Mouse (Mus musculus): ENCODE results near the gene Jund.

Gene Jund

DNA sequence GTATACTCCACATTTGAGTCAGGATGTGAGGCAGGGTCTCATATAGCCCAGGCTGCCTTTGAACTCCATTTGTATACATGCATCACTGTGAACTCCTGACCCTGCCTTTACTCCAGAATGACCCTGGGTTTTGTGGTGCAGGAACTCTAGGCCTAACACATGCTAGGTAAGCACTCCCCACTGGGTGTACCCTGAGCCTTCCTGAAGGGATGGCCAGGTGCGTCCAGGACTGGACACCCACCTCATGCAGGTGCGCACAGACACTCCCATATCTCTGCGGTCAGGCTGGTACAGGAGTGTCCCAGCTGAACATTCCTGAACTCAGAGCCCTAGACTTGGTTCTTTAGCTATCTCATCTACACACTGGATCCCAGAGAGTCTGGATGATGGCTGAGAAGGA is 24.6 kb upstream of the Jund start:
- DNase-seq (ENCODE audit: extremely low read depth, low read depth) = no peak

DNA sequence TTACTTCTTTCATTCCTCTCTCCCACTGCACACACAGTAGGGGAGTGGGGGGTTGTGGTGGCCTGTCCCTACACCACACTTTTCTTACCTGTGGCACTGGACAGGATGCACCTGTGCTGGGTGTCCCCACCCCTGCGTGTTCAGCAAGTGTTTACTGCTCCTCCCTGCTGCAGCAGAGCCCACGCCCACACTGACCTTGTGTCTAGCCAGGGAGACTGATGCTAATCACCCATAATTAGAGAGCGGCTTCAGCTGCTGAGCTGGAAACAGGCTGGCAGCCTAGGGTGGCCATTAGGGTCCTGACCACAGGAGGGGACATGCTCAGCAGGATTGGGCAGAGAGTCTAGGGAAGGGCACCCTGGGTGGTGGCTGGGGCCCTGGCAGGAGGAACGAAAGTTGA is 24.0 kb upstream of the Jund start:
- DNase-seq (ENCODE audit: extremely low read depth, low read depth) = no peak

DNA sequence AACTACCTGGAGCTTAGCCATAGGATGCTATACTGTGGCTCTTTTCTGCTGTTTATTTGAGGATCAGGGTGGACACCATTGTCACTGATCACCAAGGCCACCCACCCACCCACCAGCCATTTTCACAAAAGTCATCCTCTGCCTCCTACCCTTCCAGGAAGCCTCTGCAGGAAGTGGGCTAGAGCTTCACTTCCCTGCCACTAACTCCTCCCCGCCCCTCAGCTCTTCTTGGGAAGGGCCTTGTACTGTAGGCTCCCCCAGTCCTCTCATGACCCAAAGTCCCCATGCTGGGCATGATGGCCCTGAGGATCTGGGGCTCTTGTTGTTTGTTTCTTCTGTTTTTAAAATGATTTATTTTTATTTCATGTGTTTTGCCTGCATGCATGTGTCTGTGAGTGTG is 23.4 kb upstream of the Jund start:
- DNase-seq (ENCODE audit: extremely low read depth, low read depth) = no peak

DNA sequence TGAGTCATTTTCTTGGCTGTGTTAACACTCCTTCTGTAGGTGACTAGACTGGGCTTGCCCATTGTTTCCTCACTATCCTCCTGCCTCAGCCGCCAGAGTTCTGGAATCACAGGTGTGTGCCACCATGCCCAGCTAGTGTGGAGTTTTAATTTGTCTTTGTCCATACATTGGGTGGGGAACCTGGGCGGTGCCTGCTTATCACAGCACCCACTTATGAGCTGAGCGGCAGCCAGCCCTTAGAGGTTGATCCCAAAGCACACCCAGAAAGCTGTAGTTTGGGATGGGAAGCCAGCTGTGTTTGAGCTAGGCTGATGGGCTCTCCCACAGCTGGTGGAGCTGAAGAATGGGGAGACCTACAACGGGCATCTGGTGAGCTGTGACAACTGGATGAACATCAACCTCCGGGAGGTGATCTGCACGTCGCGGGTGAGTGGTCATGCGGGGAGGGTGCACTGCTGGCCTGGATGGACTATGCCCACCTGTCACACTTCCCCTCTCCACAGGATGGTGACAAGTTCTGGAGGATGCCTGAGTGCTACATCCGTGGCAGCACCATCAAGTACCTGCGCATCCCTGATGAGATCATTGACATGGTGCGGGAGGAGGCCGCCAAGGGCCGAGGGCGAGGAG is 21.2 kb upstream of the Jund start:
- DNase-seq (ENCODE audit: extremely low read depth, low read depth) = no peak

DNA sequence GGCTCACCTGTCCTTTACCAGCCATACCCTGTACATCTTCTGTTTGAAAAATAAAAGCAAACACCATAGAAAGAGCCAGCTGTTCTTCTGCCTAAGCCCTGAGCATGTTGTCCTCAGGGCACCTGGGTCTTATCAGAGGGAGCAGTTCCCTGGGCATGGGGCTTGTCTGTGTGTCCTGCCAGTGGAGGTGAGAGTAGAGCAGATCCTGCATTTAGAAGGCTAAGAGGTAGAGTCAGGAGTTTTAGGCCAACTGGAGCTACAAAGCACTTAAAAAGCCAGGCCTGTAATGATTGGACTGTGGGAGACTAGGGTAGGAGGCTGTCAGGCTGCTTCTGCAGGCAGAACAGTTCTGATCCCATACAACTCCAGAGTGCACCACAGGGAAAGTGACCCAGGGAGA is 20.1 kb upstream of the Jund start:
- DNase-seq (ENCODE audit: extremely low read depth, low read depth) = no peak

DNA sequence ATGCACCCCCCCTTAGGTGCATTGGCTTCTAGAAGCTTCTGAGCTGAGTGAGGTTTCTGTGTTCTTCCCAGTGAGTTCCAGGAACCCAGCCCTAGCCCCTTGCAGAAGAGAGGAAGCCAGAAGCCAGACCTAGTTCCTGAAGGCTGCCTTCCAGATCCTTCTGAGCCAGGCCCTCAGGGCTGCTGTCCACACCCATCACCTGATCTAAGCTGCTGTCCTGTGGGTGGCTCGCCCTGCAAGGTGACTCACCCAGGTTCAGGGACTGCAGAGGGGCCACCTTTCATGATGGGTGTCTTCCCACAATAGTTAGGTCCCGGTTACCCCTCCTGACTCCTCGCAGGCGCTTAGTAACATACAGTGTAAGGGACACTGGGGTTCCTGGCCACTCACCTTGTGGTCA is 19.3 kb upstream of the Jund start:
- no peak for DNase-seq (ENCODE audit: extremely low read depth, low read depth)

DNA sequence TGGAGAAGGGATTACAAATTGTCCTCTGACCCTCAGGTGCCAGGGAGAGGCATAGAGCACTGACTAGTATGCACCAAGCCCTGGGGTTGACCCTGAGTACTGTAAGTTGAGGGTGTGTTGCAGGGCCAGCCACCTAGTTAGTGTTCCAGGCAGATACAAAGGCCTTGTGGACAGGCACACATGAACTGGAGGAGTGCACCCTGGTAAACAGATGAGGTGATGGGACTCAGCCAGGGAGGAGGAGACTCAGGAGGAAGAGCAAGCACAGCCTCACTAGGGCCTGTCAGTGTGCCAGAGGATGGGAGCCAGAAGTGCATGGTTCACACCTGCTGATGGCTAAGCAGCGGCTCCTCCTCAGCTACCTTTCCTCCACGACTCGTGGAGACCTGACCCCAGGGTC is 18.7 kb upstream of the Jund start:
- no peak for DNase-seq (ENCODE audit: extremely low read depth, low read depth)

DNA sequence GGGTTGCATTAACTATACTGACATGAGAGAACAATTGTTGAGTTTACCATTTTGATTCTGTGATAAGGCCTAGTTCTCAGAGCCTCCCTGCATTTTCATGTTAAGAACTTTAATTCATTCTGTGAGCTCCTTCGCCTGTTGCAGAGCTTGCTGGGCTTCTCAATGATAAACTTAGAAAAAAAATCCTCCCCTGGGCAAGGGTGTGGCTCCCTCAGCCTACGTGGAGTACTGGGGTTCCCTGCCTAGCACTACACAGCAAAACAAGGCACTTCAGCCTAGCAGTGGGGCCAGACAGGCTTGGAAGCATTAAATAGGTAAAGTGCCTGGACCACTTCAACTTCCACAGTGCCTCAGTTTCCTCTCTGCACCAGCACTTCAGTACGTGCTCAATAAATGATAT is 17.3 kb upstream of the Jund start:
- no peak for DNase-seq (ENCODE audit: extremely low read depth, low read depth)

DNA sequence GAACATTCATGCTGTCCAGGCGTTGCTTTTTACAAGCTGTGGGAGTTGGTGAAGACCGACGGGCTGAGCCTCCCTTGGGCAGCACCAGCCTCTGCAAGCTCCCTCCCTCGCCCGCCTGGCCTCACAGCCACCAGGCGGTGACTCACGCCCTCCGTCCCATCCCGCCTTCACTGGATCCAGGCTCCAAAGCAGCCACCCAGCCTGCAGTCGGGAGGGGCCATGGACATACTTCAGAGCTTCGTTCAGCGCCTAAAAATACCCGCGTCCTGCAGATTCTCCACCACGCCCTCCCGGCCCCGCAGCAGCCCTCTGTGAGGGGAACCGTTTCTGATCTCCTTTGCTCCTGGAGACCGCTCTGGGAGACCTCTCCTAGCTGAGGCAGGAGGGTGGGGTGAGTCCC is 16.6 kb upstream of the Jund start:
- DNase-seq (ENCODE audit: extremely low read depth, low read depth) = no peak

DNA sequence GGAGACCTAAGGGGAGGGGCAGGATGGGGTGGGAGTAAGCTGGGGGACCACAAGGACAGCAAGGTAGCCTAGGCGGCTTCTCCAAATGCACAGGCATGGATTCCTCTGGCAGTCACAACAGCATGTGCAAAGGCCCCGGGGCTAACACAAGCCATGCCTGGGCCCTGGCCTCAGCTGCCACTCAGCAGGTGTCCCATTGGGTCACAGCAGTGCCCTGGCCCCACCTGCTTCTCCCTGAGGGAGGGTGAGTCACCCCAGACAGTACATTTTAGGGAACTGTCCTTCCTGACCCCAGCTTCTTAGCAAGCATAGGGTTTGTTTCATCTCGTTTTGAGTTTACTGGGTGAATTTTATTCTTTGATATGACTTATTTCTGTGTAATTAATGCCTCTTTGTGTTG is 16.1 kb upstream of the Jund start:
- no peak for DNase-seq (ENCODE audit: extremely low read depth, low read depth)

DNA sequence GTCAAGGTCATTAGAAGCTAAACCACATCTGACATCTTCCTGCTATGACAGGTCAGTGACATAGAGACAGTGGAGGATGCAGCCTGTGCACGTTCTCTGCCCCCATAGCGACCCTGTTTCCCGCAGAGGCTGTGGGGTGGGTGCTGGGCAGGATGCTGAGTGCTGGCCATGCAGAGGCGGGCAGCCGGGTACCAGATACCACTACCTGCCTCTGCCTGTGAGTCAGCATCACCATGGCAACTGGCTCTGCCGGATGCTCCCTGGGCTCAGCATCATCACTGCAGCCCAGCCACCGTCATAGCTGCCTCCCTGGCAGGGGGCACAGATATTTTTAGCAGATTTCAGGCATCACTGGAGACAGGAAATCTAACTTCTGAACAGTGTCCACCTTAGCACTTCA is 14.5 kb upstream of the Jund start:
- no peak for DNase-seq (ENCODE audit: extremely low read depth, low read depth)

DNA sequence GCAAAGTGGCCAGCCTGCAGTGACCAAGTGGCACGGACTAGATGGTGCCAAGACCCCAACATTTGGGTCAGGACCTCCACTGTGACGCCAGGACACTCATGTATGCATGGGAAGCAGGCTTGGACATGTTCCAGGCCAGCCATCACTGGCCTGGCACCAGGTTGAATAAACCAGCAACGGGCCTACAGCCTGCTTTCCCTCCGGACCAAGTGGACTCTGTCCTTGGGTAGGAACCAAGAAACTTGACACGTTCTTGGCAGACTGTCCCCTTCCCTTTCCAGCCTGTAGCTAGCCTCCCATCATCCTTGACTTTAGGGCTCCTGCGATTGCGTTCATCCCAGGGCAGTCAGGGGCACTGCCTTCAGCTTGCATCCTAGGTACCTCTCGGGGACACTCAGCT is 11.2 kb upstream of the Jund start:
- DNase-seq (ENCODE audit: extremely low read depth, low read depth) = no peak

DNA sequence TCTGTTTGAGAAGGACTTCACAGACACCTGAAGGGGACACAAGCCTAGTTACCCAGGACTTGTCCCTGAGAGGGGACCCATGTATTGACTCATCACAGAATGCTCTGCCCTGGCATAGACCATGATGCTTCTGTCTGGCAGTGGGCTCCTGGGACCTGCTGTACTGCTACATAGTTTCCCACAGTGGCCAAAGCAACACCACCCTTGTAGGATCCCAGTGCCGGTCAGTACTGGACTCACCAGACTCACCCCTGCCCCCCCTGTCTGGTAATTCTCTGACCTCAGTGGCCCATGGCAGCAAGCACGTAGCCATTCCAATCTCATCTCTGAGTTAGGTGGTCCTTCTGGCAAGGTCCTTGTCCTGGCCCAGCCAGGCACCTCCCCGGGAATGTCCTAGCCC is 10.6 kb upstream of the Jund start:
- DNase-seq (ENCODE audit: extremely low read depth, low read depth) = no peak

DNA sequence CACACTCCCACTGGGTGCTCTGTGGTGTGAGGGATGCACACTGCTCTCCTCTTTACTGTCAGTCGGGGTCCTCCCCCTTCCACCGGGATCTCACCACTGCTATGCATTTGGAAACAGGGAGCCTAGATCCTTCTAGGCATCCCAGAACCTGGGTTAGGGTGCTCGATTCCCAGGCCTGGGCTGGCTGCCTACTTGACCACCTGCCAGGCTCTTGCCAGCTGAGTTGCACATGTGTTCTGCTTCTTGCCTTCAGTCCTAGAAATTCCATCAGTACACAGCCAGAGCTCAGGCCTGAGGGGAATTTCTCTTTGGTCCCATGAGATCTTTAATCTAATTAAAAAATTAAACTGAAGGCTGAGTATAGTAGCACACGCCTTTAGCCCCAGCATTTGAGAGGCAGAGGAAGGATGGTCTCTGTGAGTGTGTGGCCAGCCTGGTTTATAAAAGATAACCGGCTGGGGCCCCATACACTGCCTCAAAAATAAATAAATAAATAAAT is 8.8 kb upstream of the Jund start:
- no peak for DNase-seq (ENCODE audit: extremely low read depth, low read depth)

DNA sequence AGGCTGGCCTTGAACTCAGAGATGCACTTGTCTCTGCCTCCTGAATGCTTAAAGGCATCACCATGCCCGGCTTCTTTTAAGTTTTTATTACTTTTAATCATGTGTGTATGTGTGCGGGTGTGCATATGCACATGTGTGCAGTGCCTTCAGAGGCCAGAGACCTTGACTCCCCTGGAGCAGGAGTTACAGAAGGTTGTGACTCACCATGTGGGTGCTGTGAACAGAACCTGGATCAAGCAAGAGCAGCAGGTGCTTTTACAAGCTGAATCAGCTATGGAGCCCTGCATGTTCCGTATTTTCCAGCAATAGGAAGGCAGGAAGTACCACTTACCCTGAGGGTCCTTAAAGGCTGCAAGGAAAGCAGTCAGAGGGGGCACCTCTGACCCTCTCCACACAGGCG is 7.5 kb upstream of the Jund start:
- DNase-seq (ENCODE audit: extremely low read depth, low read depth) = no peak

DNA sequence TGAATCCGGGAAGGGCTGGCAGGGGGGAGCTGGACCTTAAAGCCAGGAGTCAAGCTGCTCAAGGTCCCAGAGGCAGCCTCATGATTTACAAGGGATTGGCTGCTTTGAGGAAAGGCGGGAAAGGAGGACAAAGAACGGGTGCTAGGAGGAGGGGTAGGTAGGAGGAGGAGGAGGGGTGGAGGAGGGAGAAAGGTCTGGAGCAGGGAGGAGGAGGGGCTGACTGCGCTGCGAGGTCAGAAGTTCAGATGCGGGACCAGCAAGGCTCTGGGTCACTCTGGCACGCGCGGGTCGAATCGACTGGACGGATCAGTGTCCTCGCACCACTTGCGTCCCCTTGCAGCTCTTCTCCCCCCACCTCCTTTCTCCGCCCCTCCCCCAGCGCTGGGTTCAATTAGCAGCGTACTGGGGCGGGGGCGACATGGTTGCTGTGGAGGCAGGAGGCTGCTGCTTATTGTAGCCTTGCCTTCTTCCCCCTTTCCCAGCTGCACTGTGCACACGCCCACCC is 7.0 kb upstream of the Jund start:
- DNase-seq (ENCODE audit: extremely low read depth, low read depth) = no peak

DNA sequence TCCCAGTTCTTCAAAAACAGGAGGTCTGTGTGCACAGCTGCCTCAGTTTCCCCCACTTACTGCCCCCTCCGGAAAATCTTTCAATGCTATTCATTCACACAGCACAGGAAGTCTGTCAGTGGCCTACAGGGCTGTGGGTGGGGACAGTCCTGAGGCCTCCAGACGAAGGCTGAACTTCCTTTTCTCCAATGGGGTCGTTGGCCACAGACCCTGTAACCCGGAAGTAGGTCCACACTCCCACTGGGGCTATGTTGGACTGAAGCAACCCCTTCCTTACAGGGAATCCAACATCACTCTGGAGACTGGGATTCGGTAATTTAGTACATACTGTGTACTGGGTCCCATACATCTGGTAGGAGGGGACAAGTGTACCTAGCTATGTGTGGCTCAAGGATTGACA is 5.1 kb upstream of the Jund start:
- no peak for DNase-seq (ENCODE audit: extremely low read depth, low read depth)

DNA sequence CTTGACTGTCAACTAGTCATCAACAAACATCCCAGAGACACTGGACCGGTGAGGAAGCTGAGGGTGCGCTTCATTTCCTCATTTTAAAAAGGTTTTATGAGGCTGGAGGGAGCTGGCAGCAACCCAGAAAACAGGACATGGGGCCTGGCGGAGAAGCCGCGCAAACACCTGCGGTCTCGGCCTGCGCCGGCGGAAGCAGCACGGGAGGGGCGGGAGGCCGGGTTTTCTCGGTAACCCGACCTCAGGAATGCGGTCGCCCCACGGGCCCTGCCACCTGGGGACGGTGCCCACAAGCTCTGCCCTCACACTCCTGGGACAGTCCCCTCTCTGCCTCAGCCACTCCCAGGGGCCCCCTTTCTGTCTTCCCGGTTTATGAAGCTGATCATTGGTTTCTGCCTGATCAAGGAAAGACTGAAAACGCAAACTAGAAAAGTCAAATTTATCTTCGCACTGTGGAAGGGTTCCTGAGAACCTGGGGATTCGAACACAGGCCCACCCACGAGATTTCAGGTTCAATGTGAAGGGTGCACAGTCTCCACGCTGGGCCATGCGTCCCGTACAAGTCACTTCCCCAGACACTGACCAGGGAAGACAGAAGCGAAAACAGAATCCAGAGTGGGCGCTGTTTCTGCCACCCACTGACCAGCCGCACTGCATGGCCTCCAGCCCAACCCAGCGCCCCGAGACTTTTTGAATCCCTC is 3.3 kb upstream of the Jund start:
- peak; percentile 71 for DNase-seq (ENCODE audit: extremely low read depth, low read depth)

DNA sequence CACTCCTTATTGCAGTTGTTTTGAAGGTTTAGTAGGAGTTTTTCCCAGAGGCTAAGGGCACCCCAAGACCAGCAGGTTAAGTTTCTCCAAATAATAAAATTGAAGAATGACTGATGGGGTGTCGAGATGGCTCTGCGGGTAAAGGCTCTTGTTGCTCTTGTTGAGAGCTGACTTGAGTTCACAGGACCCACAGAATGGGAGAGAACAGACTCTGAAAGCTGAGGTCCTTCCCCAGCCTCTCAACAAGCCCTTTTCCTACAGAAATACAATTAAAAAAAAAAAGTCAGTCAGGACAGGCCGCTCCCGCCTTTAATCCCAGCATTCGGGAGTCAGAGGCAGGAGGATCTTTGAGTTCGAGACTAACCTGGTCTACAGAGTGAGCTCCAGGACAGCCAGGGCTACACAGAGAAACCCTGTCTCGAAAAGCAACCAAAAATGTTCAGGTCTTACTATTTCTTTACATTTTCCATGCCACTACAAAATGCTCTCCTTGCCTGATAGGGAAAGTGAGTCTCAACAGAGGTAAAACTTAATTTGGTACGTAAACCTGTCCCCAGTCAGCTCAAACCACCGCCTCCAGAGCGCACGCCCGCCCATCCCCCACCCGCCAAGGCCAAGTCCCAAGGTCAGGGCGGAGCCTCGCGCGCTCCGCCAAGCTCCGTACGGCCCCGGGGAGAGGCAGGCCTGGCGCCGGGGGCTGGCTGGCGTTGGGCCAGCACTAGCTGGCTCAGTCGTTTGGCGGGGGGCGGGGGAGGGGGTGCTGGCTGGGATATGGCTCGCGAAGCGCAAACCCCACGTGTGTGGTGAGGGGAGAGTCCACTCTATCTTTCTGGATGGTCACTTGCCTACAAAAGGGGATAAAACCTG is 2.5 kb upstream of the Jund start:
- peak; percentile 24 for DNase-seq (ENCODE audit: extremely low read depth, low read depth)

DNA sequence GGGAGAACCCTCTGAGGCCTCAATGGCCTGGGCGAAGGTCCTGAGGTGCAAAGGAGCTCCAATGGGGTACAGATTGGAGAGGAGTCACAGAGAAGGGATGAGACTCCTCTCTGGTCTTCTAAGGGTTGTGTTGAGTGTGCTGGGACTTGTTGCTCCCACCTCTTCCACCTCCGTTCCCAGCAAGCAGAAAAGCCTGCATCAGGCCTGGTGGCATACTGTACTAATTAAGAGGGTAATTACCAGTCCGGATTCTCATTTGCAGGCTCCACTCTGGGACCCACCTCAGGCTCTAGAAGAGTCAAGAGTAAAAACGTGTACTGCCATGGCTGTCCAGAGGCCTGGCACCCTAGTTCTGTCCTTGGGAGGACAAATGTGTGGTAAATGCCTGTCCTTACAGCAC is 1.8 kb upstream of the Jund start:
- DNase-seq (ENCODE audit: extremely low read depth, low read depth) = no peak

DNA sequence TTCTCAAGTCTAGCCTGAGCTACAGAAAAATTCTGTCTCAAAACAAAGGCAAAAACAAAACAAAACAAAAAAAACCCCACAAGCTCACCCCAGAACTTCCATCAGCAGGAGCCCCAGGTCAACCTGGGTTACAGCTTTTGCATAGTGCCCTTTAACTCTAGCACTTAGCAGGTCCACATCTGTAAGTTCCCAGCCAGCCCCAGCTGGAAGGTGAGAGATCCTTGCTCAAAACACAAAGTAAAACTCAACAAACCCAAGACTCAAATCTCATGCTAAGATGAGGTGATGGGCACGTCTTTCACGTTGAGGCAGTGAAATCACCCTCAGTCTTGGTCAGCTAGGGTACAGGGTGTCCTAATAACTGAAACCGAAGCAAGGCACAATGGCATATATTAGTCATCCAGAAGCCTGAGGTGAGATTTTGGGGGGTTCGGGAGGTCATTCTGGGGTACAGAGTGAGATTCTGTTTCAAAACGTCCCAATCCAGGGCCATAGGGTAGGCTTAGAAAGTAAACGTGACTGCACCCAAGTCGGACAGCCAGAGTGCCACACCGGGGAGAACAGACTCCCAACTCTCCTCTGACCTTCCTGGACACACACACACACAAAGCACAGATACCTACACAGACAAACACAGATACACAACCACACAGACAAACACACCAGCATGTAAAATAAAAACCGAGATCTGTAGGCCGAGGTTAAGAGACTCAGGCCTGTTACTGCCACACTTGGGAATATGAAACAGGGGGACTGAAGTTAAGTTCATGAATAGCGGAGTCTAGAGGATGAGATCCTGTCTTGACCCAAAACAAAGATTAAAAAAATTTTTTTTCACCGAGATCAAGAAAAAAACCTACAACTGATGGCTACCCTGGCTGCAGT is 1.1 kb upstream of the Jund start:
- DNase-seq (ENCODE audit: extremely low read depth, low read depth) = no peak

All from MEL-GATA-1-ER (cell line).